ENCODE assay signal across 8 mouse cellular contexts in the genomic region with DNA sequence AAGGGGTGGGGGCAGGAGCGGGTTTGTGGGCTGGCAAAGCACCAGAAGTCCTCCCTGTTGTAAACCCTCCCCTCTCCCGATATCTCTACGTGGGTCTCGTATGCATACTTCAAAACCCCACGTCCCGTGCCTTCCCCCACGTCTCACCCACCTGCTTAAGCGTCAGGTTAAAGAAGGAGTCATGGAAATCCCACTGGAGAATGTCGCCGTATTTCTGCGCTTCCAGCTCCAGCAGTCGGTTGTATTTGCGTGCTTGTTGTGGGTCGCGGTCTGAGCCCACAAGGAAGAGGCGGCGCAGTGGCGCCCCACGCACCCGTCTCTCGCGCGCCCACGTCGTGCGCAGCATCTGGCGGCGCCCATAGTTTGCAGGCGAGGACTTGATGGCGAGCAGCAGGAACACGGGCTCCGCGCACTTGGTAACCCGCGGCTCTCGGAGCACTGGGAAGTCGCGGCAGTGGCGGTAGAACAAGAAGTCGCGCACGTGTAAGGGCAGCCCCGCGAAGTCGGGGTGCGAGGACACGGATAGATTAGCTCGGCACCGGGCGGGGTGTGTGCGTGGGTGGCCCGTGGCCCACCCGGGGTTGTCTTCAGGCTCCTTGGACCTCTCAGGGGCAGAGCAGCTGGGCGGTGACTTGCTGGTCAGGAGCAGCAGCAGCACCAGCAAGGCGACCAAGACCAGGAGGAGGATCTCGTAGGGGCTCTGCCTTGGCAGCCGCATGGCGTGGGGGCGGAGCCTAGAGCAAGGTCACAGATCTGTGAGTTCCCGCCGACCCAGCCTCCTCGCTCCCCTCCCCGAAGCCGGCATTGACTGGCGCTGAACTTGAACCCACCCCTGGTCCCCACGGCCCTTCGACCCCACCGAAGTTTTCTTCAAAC. TPM values are rescaled to one million over a fixed set of nuclear protein-coding genes. Genes with fewer than 3 reads are reported as not detected.
DNase-seq lines count a peak whose midpoint lies in the region; ATAC-seq and TF ChIP-seq lines count a peak whose summit lies in the region.

No protein-coding gene starts in this region.

- H3K4me1 ChIP-seq in lung, embryonic 14.5 days (ENCODE audit: insufficient read depth), result no peaks in the 10 kb centered on the region
- no peaks in the 10 kb centered on the region; the same call in 1 of the 2 replicates for H3K4me1 ChIP-seq in embryonic facial prominence, embryonic 11.5 days (ENCODE audit: control insufficient read depth, insufficient read depth, low read length)
- peaks cover 12% of the 10 kb centered on the region for H3K4me1 ChIP-seq in intestine, embryonic 15.5 days (replicated peaks)
- no peaks in the 10 kb centered on the region for H3K4me1 ChIP-seq in neural tube, embryonic 14.5 days (ENCODE audit: control insufficient read depth, insufficient read depth, low read length)

- H3K36me3 ChIP-seq in lung, embryonic 14.5 days (ENCODE audit: insufficient read depth), result no peaks in the 10 kb centered on the region
- H3K36me3 ChIP-seq in embryonic facial prominence, embryonic 11.5 days (replicated peaks; ENCODE audit: control insufficient read depth, insufficient read depth, low read depth, low read length), result no peaks in the 10 kb centered on the region
- no peaks in the 10 kb centered on the region for H3K36me3 ChIP-seq in intestine, embryonic 15.5 days
- H3K36me3 ChIP-seq in neural tube, embryonic 14.5 days (ENCODE audit: control insufficient read depth, insufficient read depth, low read length), result no peaks in the 10 kb centered on the region

- no peak for DNase-seq in lung, embryonic 14.5 days
- no peak for DNase-seq in lung, postnatal 36 days
- DNase-seq in embryonic facial prominence, embryonic 11.5 days (ENCODE audit: low spot score), result no peak
- DNase-seq in Muller cell, postnatal 12 days (ENCODE audit: inconsistent ontology term), result no peak
- no peak for DNase-seq in cerebellum, adult 11 months
- DNase-seq in adrenal gland, adult 18-20 months (ENCODE audit: low spot score in 2 of 2), result no peak

- H3K4me2 ChIP-seq in lung, embryonic 14.5 days, result peak overlapping the region; percentile 33; the same call in 1 of the 2 replicates
- no peak overlapping the region for H3K4me2 ChIP-seq in embryonic facial prominence, embryonic 11.5 days (ENCODE audit: low read depth, low read length)
- peak overlapping the region; percentile 43 for H3K4me2 ChIP-seq in intestine, embryonic 15.5 days (replicated peaks)
- peak overlapping the region; percentile 23; the same call in 1 of the 2 replicates for H3K4me2 ChIP-seq in neural tube, embryonic 14.5 days (ENCODE audit: low read depth, low read length)

- no peaks in the 10 kb centered on the region for H3K9me3 ChIP-seq in lung, embryonic 14.5 days (ENCODE audit: low read depth, low read length)
- H3K9me3 ChIP-seq in embryonic facial prominence, embryonic 11.5 days (replicated peaks; ENCODE audit: control insufficient read depth, low read length), result no peaks in the 10 kb centered on the region
- H3K9me3 ChIP-seq in intestine, embryonic 15.5 days, result no peaks in the 10 kb centered on the region
- no peaks in the 10 kb centered on the region for H3K9me3 ChIP-seq in neural tube, embryonic 14.5 days (ENCODE audit: control insufficient read depth, low read length)

- H3K27me3 ChIP-seq in lung, embryonic 14.5 days (ENCODE audit: insufficient read depth, low read length), result peaks cover 77% of the 10 kb centered on the region
- peaks cover 69% of the 10 kb centered on the region for H3K27me3 ChIP-seq in embryonic facial prominence, embryonic 11.5 days (ENCODE audit: control insufficient read depth, insufficient read depth, low read length)
- H3K27me3 ChIP-seq in intestine, embryonic 15.5 days (replicated peaks), result peaks cover 69% of the 10 kb centered on the region
- peaks cover 66% of the 10 kb centered on the region for H3K27me3 ChIP-seq in neural tube, embryonic 14.5 days (ENCODE audit: control insufficient read depth, insufficient read depth, low read length)

- 0 out of 2 replicates have a peak, but pooled peaks have one; percentile 36 for ATAC-seq in lung, embryonic 14.5 days (ENCODE audit: insufficient read depth)
- ATAC-seq in embryonic facial prominence, embryonic 11.5 days (replicated peaks; ENCODE audit: insufficient number of reproducible peaks, low FRiP score, low TSS enrichment, low read depth), result no peak
- ATAC-seq in intestine, embryonic 15.5 days, result peak; percentile 48; the same call in 1 of the 2 replicates
- peak; percentile 39 for ATAC-seq in neural tube, embryonic 14.5 days (ENCODE audit: low read depth)

- no peak overlapping the region for H3K27ac ChIP-seq in lung, embryonic 14.5 days (ENCODE audit: low read depth)
- H3K27ac ChIP-seq in embryonic facial prominence, embryonic 11.5 days (replicated peaks; ENCODE audit: low read depth, low read length), result no peak overlapping the region
- no peak overlapping the region for H3K27ac ChIP-seq in intestine, embryonic 15.5 days
- H3K27ac ChIP-seq in neural tube, embryonic 14.5 days (ENCODE audit: low read depth, low read length), result no peak overlapping the region

- no peak overlapping the region for H3K9ac ChIP-seq in lung, embryonic 14.5 days
- H3K9ac ChIP-seq in embryonic facial prominence, embryonic 11.5 days (replicated peaks; ENCODE audit: low read length), result no peak overlapping the region
- H3K9ac ChIP-seq in intestine, embryonic 15.5 days, result no peak overlapping the region
- no peak overlapping the region for H3K9ac ChIP-seq in neural tube, embryonic 14.5 days (replicated peaks; ENCODE audit: low read depth, low read length)

- TF ChIP-seq CTCF in lung, embryonic 14.5 days (IDR thresholded peaks at IDR 0.05; ENCODE audit: low read depth), result no peak

- WGBS in lung, embryonic 14.5 days, result 10% methylated on average over 68 of the region's 68 CpGs
- WGBS in embryonic facial prominence, embryonic 11.5 days, result 10% methylated on average over 67 of the region's 68 CpGs
- 16% methylated on average over 68 of the region's 68 CpGs for WGBS in intestine, embryonic 15.5 days
- 7% methylated on average over 68 of the region's 68 CpGs for WGBS in neural tube, embryonic 14.5 days

- peak overlapping the region; percentile 14; the same call in 1 of the 2 replicates for H3K4me3 ChIP-seq in lung, embryonic 14.5 days (ENCODE audit: low read depth, low read length)
- 0 out of 2 replicates have a peak overlapping the region, but pooled peaks have one; percentile 11 for H3K4me3 ChIP-seq in embryonic facial prominence, embryonic 11.5 days (ENCODE audit: low read depth, low read length)
- H3K4me3 ChIP-seq in intestine, embryonic 15.5 days (replicated peaks), result peak overlapping the region; percentile 14
- H3K4me3 ChIP-seq in neural tube, embryonic 14.5 days (ENCODE audit: low read depth, low read length), result no peak overlapping the region; the same call in 1 of the 2 replicates

RNA-seq across cellular contexts. Expression of gene Insl3, which starts 4.4 kb away (rescaled TPM):
- polyA plus RNA-seq in lung, embryonic 14.5 days (2014; fragmentation: Nextera tagmentation; extraction: Ambion mirVana), result 0.87 and 1.0 TPM in 2 replicates
- 0.42 TPM in 1 of 2 replicates, not detected in the other for polyA plus RNA-seq in embryonic facial prominence, embryonic 11.5 days (2014; fragmentation: Nextera tagmentation; extraction: Ambion mirVana)
- polyA plus RNA-seq in intestine, embryonic 15.5 days (2015; fragmentation: Nextera tagmentation; extraction: Ambion mirVana), result 1.2 and 1.9 TPM in 2 replicates
- polyA plus RNA-seq in neural tube, embryonic 14.5 days (2014; fragmentation: Nextera tagmentation; extraction: Ambion mirVana), result 0.55 and 1.0 TPM in 2 replicates
- 1 to 10 TPM; 4.3 to 5.6 TPM for total RNA-seq in adrenal gland, adult 18-20 months (2021)

RNA-seq across cellular contexts. Expression of gene B3gnt3, which starts 8.2 kb away (rescaled TPM):
- 2.1 and 2.3 TPM in 2 replicates for polyA plus RNA-seq in lung, embryonic 14.5 days (2014; fragmentation: Nextera tagmentation; extraction: Ambion mirVana)
- polyA plus RNA-seq in embryonic facial prominence, embryonic 11.5 days (2014; fragmentation: Nextera tagmentation; extraction: Ambion mirVana), result 0.47 and 0.58 TPM in 2 replicates
- polyA plus RNA-seq in intestine, embryonic 15.5 days (2015; fragmentation: Nextera tagmentation; extraction: Ambion mirVana), result 16.0 and 17.0 TPM in 2 replicates
- polyA plus RNA-seq in neural tube, embryonic 14.5 days (2014; fragmentation: Nextera tagmentation; extraction: Ambion mirVana), result 0.11 and 0.53 TPM in 2 replicates
- total RNA-seq in adrenal gland, adult 18-20 months (2021), result 1 to 10 TPM; 3.5 to 4.3 TPM

RNA-seq across cellular contexts. Expression of gene Jak3, which starts 17.3 kb away (rescaled TPM):
- 7.2 and 7.8 TPM in 2 replicates for polyA plus RNA-seq in lung, embryonic 14.5 days (2014; fragmentation: Nextera tagmentation; extraction: Ambion mirVana)
- 1.2 and 1.9 TPM in 2 replicates for polyA plus RNA-seq in embryonic facial prominence, embryonic 11.5 days (2014; fragmentation: Nextera tagmentation; extraction: Ambion mirVana)
- polyA plus RNA-seq in intestine, embryonic 15.5 days (2015; fragmentation: Nextera tagmentation; extraction: Ambion mirVana), result 9.0 and 9.2 TPM in 2 replicates
- polyA plus RNA-seq in neural tube, embryonic 14.5 days (2014; fragmentation: Nextera tagmentation; extraction: Ambion mirVana), result 2.8 and 4.1 TPM in 2 replicates
- 10 to 100 TPM; 11.6 to 17.3 TPM for total RNA-seq in adrenal gland, adult 18-20 months (2021)

RNA-seq across cellular contexts. Expression of gene Unc13a, which starts 21.8 kb away (rescaled TPM):
- 0.46 and 0.64 TPM in 2 replicates for polyA plus RNA-seq in lung, embryonic 14.5 days (2014; fragmentation: Nextera tagmentation; extraction: Ambion mirVana)
- polyA plus RNA-seq in embryonic facial prominence, embryonic 11.5 days (2014; fragmentation: Nextera tagmentation; extraction: Ambion mirVana), result 1.2 and 1.7 TPM in 2 replicates
- 1.3 and 1.5 TPM in 2 replicates for polyA plus RNA-seq in intestine, embryonic 15.5 days (2015; fragmentation: Nextera tagmentation; extraction: Ambion mirVana)
- 17.8 and 20.6 TPM in 2 replicates for polyA plus RNA-seq in neural tube, embryonic 14.5 days (2014; fragmentation: Nextera tagmentation; extraction: Ambion mirVana)
- total RNA-seq in adrenal gland, adult 18-20 months (2021), result 1 to 10 TPM; 5.9 to 7.9 TPM

RNA-seq across cellular contexts. Expression of gene Fcho1, which starts 32.1 kb away (rescaled TPM):
- polyA plus RNA-seq in lung, embryonic 14.5 days (2014; fragmentation: Nextera tagmentation; extraction: Ambion mirVana), result 3.9 and 4.5 TPM in 2 replicates
- polyA plus RNA-seq in embryonic facial prominence, embryonic 11.5 days (2014; fragmentation: Nextera tagmentation; extraction: Ambion mirVana), result 3.8 and 5.0 TPM in 2 replicates
- 5.3 and 7.1 TPM in 2 replicates for polyA plus RNA-seq in intestine, embryonic 15.5 days (2015; fragmentation: Nextera tagmentation; extraction: Ambion mirVana)
- polyA plus RNA-seq in neural tube, embryonic 14.5 days (2014; fragmentation: Nextera tagmentation; extraction: Ambion mirVana), result 49.1 and 62.7 TPM in 2 replicates
- 1 to 10 TPM; 1.9 to 2.3 TPM for total RNA-seq in adrenal gland, adult 18-20 months (2021)
